Mouse (Mus musculus) liver, adult 2 months (tissue): ENCODE data around the gene Tmsb15a.

Experiments used
- CTCF ChIP-seq: fragments of 200-500 bp; IDR thresholded peaks from 2 replicates; pipeline ENCODE4 v1.5.1; 2011; ENCODE audit warnings: low read depth, low read length, control low read depth
- POLR2A ChIP-seq: fragments of 200-500 bp; IDR thresholded peaks from 2 replicates; pipeline ENCODE4 v1.6.1; 2011; ENCODE audit warnings: low read length, control low read depth; ENCODE audit not compliant: insufficient read depth; ENCODE audit errors: extremely low read depth

DNA sequence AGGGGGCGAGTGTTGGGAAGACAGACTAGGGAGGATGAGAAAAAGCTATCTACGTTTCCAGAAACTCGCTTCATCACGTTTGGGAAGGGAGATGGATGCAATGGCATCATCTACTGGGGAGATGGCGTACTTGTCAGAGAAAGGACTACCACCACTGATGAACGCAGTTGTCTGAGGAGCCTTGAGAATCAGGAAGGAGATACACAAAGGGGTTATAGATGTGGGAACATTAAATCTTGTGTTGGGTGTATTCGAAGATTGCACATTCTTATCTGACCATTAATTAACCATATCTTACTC, 17.9 kb upstream of the Tmsb15a start:
- TF ChIP-seq POLR2A (no peak), CTCF (no peak)
